Mouse (Mus musculus) liver, adult 2 months (tissue): ENCODE measurements at regions not wholly inside any gene's neighbourhood (a gene's known extent, or its start where the extent isn't known, plus 50 kb on each side); places are given as distances from the start of the nearest gene placed in this dataset.

Experiments used
- DNase-seq: peaks from one replicate; pipeline ENCODE4 v3.0.0-alpha.2; 2011; ENCODE audit warnings: low read depth, low spot score; ENCODE audit errors: extremely low read depth
- H3K27ac ChIP-seq: fragments of 200-500 bp; replicated peaks from 2 replicates; pipeline ENCODE4 v1.5.1; 2012; ENCODE audit warnings: low read depth, mild to moderate bottlenecking, control low read depth, inconsistent platforms, low read length; ENCODE audit not compliant: insufficient read depth
- H3K27me3 ChIP-seq: fragments of 200-500 bp; 2 replicates; pipeline ENCODE4 v1.6.1; 2012; ENCODE audit warnings: mild to moderate bottlenecking, moderate library complexity, low read length, inconsistent platforms; ENCODE audit not compliant: control insufficient read depth, insufficient read depth
- H3K36me3 ChIP-seq: fragments of 200-500 bp; 2 replicates; pipeline ENCODE4 v1.6.1; 2012; ENCODE audit warnings: low read length, inconsistent platforms; ENCODE audit not compliant: control insufficient read depth, insufficient read depth
- H3K4me1 ChIP-seq: fragments of 200-500 bp; 2 replicates; pipeline ENCODE4 v1.6.1; 2011; ENCODE audit warnings: low read length; ENCODE audit not compliant: control insufficient read depth, insufficient read depth
- H3K4me3 ChIP-seq: fragments of 200-500 bp; 2 replicates; pipeline ENCODE4 v1.5.1; 2011; ENCODE audit warnings: low read depth, mild to moderate bottlenecking, control low read depth, low read length, moderate library complexity; ENCODE audit not compliant: insufficient read depth
- H3K79me2 ChIP-seq: fragments of 200-500 bp; 2 replicates; pipeline ENCODE4 v1.6.1; 2012; ENCODE audit warnings: inconsistent platforms, mild to moderate bottlenecking, low read length, moderate library complexity; ENCODE audit not compliant: control insufficient read depth, insufficient read depth
- H3K9ac ChIP-seq: fragments of 200-500 bp; 2 replicates; pipeline ENCODE4 v1.6.1; 2012; ENCODE audit warnings: low read depth, mild to moderate bottlenecking, control low read depth, inconsistent platforms, low read length
- CTCF ChIP-seq: fragments of 200-500 bp; IDR thresholded peaks from 2 replicates; pipeline ENCODE4 v1.5.1; 2011; ENCODE audit warnings: low read depth, low read length, control low read depth
- POLR2A ChIP-seq: fragments of 200-500 bp; IDR thresholded peaks from 2 replicates; pipeline ENCODE4 v1.6.1; 2011; ENCODE audit warnings: low read length, control low read depth; ENCODE audit not compliant: insufficient read depth; ENCODE audit errors: extremely low read depth
- WGBS: fragments of 180-500 bp; shearing (Covaris S2); methylation state at CpG from one replicate; pipeline ENCODE4 v1.1.7; 2018; 5-methylcytosine and 5-hydroxymethylcytosine counted together

DNA sequence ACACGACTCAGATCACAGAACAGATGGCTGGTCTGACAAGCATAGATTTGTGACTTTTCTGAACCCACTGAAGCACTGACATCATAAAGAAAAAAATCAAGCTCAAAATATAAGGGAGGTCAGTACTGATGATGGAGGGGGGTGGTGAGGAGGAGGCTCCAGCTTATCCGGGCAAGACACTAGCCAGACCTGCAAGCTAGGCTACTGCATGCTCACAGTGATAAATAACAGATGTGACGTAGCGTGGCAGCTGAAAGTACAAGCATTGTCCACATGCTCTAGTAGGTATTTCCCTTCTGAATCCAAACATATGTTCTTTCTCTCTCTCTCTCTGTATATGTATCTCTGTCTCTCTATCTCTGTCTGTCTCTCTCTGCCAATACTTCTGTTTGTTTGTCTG is 342.7 kb downstream of the Cps1 start:
- WGBS = 67% methylated on average over 4 of the region's 4 CpGs
- H3K79me2 ChIP-seq = no peaks in the 10 kb centered on the region
- no peaks in the 10 kb centered on the region for H3K27me3 ChIP-seq
- TF ChIP-seq POLR2A (no peak), CTCF (no peak)
- H3K9ac ChIP-seq = no peak overlapping the region
- no peak overlapping the region for H3K4me3 ChIP-seq
- H3K4me1 ChIP-seq = no peaks in the 10 kb centered on the region
- DNase-seq = no peak
- no peak overlapping the region for H3K27ac ChIP-seq
- H3K36me3 ChIP-seq = no peaks in the 10 kb centered on the region

GRCm38 (mm10) chr1:67477006-67477405 is 354.2 kb downstream of the Cps1 start:
- Histone ChIP-seq H3K4me3 (no peak overlapping the region), H3K4me1 (no peaks in the 10 kb centered on the region), H3K27me3 (no peaks in the 10 kb centered on the region; the same call in 1 of the 2 replicates), H3K79me2 (no peaks in the 10 kb centered on the region), H3K9ac (no peak overlapping the region), H3K27ac (no peak overlapping the region), H3K36me3 (no peaks in the 10 kb centered on the region)
- no peak for DNase-seq
- no peak for TF ChIP-seq CTCF
- no peak for TF ChIP-seq POLR2A
- 74% methylated on average over 11 of the region's 11 CpGs for WGBS

GRCm38 (mm10) chr1:67477966-67478365 is 355.1 kb downstream of the Cps1 start:
- Histone ChIP-seq H3K4me3 (no peak overlapping the region), H3K36me3 (no peaks in the 10 kb centered on the region), H3K27ac (no peak overlapping the region), H3K27me3 (no peaks in the 10 kb centered on the region; the same call in 1 of the 2 replicates), H3K4me1 (no peaks in the 10 kb centered on the region), H3K79me2 (no peaks in the 10 kb centered on the region), H3K9ac (no peak overlapping the region)
- no peak for TF ChIP-seq POLR2A
- TF ChIP-seq CTCF = peak; percentile 33
- peak; percentile 9 for DNase-seq
- WGBS = 85% methylated on average over 3 of the region's 3 CpGs

DNA sequence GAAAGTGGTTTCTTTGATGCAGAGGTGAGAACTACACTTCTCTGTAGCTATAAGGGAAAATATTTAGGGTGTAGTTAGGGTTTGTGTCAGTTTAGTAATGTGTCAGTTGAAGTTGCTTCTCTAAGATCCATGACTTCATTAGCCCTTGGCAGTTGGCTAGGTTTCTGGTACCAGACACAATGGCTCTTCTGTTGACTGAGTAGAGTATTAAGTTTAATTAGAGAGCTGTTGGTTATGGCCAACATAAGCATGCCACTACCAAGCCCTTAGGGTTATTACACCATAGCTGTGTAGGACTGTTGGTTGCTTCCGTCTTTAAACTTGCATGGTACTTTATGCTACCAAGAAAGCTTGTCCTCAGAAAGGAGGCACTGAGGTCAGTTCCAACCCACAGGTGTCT is 359.1 kb downstream of the Cps1 start:
- DNase-seq = no peak
- Histone ChIP-seq H3K4me1 (no peaks in the 10 kb centered on the region), H3K36me3 (no peaks in the 10 kb centered on the region), H3K27ac (no peak overlapping the region), H3K79me2 (no peaks in the 10 kb centered on the region), H3K27me3 (no peaks in the 10 kb centered on the region; the same call in 1 of the 2 replicates), H3K4me3 (no peak overlapping the region), H3K9ac (no peak overlapping the region)
- no peak for TF ChIP-seq POLR2A
- no peak for TF ChIP-seq CTCF
- WGBS = 85% methylated on average over 1 of the region's 1 CpGs

- no peak overlapping the region for H3K4me3 ChIP-seq
- H3K9ac ChIP-seq = no peak overlapping the region
- no peaks in the 10 kb centered on the region for H3K79me2 ChIP-seq
- TF ChIP-seq POLR2A (no peak), CTCF (no peak)
- H3K27me3 ChIP-seq = no peaks in the 10 kb centered on the region
- no peak overlapping the region for H3K27ac ChIP-seq
- WGBS = 83% methylated on average over 3 of the region's 3 CpGs
- DNase-seq = no peak
- H3K36me3 ChIP-seq = no peaks in the 10 kb centered on the region
- H3K4me1 ChIP-seq = no peaks in the 10 kb centered on the region
Observed at GRCm38 (mm10) chr1:67504140-67504539, 381.3 kb downstream of the Cps1 start.

DNA sequence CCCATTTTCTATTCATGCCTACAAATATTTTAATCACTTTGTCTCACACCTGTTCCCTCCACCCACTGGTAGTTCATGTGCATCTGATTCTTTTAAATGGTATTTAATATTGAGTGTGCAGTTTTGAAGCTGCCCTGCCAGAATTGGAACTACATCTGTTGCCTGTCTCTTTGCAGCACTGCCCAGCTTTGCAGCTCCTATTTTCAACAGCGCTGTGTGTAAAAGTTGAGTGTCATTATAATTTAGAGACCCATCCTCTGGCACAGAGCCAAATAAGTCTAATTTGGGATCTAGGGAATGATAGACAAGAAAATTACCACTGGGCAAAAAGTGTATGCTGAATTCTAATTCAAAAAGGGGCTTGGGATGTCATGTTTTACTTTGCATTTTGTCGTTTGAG is 382.9 kb downstream of the Cps1 start:
- no peaks in the 10 kb centered on the region for H3K79me2 ChIP-seq
- H3K36me3 ChIP-seq = no peaks in the 10 kb centered on the region
- H3K27ac ChIP-seq = no peak overlapping the region
- no peaks in the 10 kb centered on the region for H3K4me1 ChIP-seq
- 88% methylated on average over 2 of the region's 2 CpGs for WGBS
- no peak overlapping the region for H3K9ac ChIP-seq
- H3K4me3 ChIP-seq = no peak overlapping the region
- H3K27me3 ChIP-seq = no peaks in the 10 kb centered on the region
- no peak for TF ChIP-seq POLR2A
- TF ChIP-seq CTCF = no peak
- no peak for DNase-seq
